Mouse (Mus musculus): ENCODE results near the gene Snrnp27. TPM values are rescaled to one million over a fixed set of nuclear protein-coding genes. Genes with fewer than 3 reads are reported as not detected.

Gene Snrnp27
- polyA plus RNA-seq, 1 experiment from 2014 or later: 105 TPM

- ATAC-seq (replicated peaks; ENCODE audit: low FRiP score, low TSS enrichment, low read depth) (no peak), DNase-seq (ENCODE audit: low spot score) (no peak)
- H3K27me3 ChIP-seq (replicated peaks; ENCODE audit: control insufficient read depth, insufficient read depth, low read length): no peaks in the 10 kb centered on the region
- H3K4me1 ChIP-seq (replicated peaks; ENCODE audit: control insufficient read depth, insufficient read depth, low read length): no peaks in the 10 kb centered on the region
- WGBS: 77% methylated on average over 6 of the region's 6 CpGs
- no peak overlapping the region for H3K27ac ChIP-seq (ENCODE audit: low read depth)
- H3K4me2 ChIP-seq (ENCODE audit: low read length): no peak overlapping the region
- H3K4me3 ChIP-seq (ENCODE audit: low read depth, low read length): no peak overlapping the region
- no peaks in the 10 kb centered on the region for H3K9me3 ChIP-seq (ENCODE audit: control insufficient read depth, low read length)
- no peak overlapping the region for H3K9ac ChIP-seq (ENCODE audit: low read length)
- H3K36me3 ChIP-seq (ENCODE audit: control insufficient read depth, insufficient read depth, low read length): peaks cover 70% of the 10 kb centered on the region
Measured at GRCm38 (mm10) chr6:86697903-86698302, 13.6 kb upstream of the Snrnp27 start.

- no peak overlapping the region for H3K4me2 ChIP-seq (ENCODE audit: low read length)
- H3K36me3 ChIP-seq (ENCODE audit: control insufficient read depth, insufficient read depth, low read length): peaks cover 65% of the 10 kb centered on the region
- DNase-seq (ENCODE audit: low spot score): no peak
- H3K4me1 ChIP-seq (replicated peaks; ENCODE audit: control insufficient read depth, insufficient read depth, low read length): no peaks in the 10 kb centered on the region
- H3K27me3 ChIP-seq (replicated peaks; ENCODE audit: control insufficient read depth, insufficient read depth, low read length): no peaks in the 10 kb centered on the region
- no peak overlapping the region for H3K9ac ChIP-seq (ENCODE audit: low read length)
- no peaks in the 10 kb centered on the region for H3K9me3 ChIP-seq (ENCODE audit: control insufficient read depth, low read length)
- no peak for ATAC-seq (replicated peaks; ENCODE audit: low FRiP score, low TSS enrichment, low read depth)
- 82% methylated on average over 10 of the region's 10 CpGs for WGBS
- H3K27ac ChIP-seq (ENCODE audit: low read depth): no peak overlapping the region
- H3K4me3 ChIP-seq (ENCODE audit: low read depth, low read length): no peak overlapping the region
Measured at GRCm38 (mm10) chr6:86696213-86696612, 11.9 kb upstream of the Snrnp27 start.

DNA sequence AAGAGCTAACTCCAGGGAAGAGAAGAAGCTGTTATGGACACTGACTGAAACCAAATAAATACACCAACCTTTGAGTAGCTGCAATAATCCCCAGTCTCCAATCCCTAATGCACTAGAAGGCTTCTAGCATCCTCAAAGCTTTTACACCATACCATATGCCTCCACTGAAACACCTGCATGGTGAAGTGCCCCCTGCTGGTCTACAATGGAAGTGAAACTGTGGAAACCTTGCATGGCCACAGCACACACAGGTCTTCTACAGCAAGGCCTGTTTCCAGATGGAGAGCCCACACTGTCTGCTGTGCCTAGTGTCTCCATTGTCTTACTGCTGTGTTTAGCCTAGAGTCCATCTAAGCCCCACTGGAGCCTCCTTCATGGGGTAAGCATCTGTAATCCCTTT, 10.1 kb upstream of the Snrnp27 start:
- Histone ChIP-seq H3K9ac (ENCODE audit: low read length) (no peak overlapping the region), H3K4me3 (ENCODE audit: low read depth, low read length) (no peak overlapping the region), H3K4me1 (replicated peaks; ENCODE audit: control insufficient read depth, insufficient read depth, low read length) (no peaks in the 10 kb centered on the region), H3K27ac (ENCODE audit: low read depth) (no peak overlapping the region), H3K36me3 (ENCODE audit: control insufficient read depth, insufficient read depth, low read length) (peaks cover 65% of the 10 kb centered on the region), H3K27me3 (replicated peaks; ENCODE audit: control insufficient read depth, insufficient read depth, low read length) (no peaks in the 10 kb centered on the region), H3K4me2 (ENCODE audit: low read length) (no peak overlapping the region), H3K9me3 (ENCODE audit: control insufficient read depth, low read length) (no peaks in the 10 kb centered on the region)
- ATAC-seq (replicated peaks; ENCODE audit: low FRiP score, low TSS enrichment, low read depth) (no peak), DNase-seq (ENCODE audit: low spot score) (peak; percentile 79)

GRCm38 (mm10) chr6:86689671-86690070, 5.3 kb upstream of the Snrnp27 start:
- no peak for DNase-seq (ENCODE audit: low spot score)
- ATAC-seq (replicated peaks; ENCODE audit: low FRiP score, low TSS enrichment, low read depth): no peak
- WGBS: 96% methylated on average over 3 of the region's 3 CpGs
- Histone ChIP-seq H3K27ac (ENCODE audit: low read depth) (no peak overlapping the region), H3K4me1 (replicated peaks; ENCODE audit: control insufficient read depth, insufficient read depth, low read length) (no peaks in the 10 kb centered on the region), H3K4me2 (ENCODE audit: low read length) (no peak overlapping the region), H3K27me3 (replicated peaks; ENCODE audit: control insufficient read depth, insufficient read depth, low read length) (no peaks in the 10 kb centered on the region), H3K4me3 (ENCODE audit: low read depth, low read length) (no peak overlapping the region), H3K9me3 (ENCODE audit: control insufficient read depth, low read length) (no peaks in the 10 kb centered on the region), H3K36me3 (ENCODE audit: control insufficient read depth, insufficient read depth, low read length) (peaks cover 32% of the 10 kb centered on the region), H3K9ac (ENCODE audit: low read length) (no peak overlapping the region)

GRCm38 (mm10) chr6:86686971-86687370, 2.6 kb upstream of the Snrnp27 start:
- Histone ChIP-seq H3K4me2 (ENCODE audit: low read length) (no peak overlapping the region), H3K36me3 (ENCODE audit: control insufficient read depth, insufficient read depth, low read length) (peaks cover 30% of the 10 kb centered on the region), H3K27ac (ENCODE audit: low read depth) (no peak overlapping the region), H3K4me1 (replicated peaks; ENCODE audit: control insufficient read depth, insufficient read depth, low read length) (peaks cover 7% of the 10 kb centered on the region), H3K27me3 (replicated peaks; ENCODE audit: control insufficient read depth, insufficient read depth, low read length) (no peaks in the 10 kb centered on the region), H3K9ac (ENCODE audit: low read length) (no peak overlapping the region), H3K4me3 (ENCODE audit: low read depth, low read length) (no peak overlapping the region), H3K9me3 (ENCODE audit: control insufficient read depth, low read length) (no peaks in the 10 kb centered on the region)
- no peak for DNase-seq (ENCODE audit: low spot score)
- 89% methylated on average over 1 of the region's 1 CpGs for WGBS
- ATAC-seq (replicated peaks; ENCODE audit: low FRiP score, low TSS enrichment, low read depth): no peak

DNA sequence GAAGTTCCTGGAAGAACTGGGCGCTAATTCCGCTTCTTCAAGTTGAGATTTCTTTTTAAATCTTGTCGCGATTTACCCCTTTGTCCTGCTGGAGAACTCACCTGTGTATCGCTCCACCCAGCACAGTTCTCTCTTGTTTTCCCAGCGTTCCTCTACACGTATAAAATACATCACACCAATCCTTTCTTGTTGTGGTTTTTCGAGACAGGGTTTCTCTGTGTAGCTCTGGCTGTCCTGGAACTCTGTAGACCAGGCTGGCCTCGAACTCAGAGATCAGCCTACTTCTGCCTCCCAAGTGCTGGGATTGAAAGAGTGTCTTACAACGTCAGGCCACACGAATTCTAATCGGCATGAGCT, 311 bp upstream of the Snrnp27 start:
- 39% methylated on average over 12 of the region's 12 CpGs for WGBS
- Histone ChIP-seq H3K27ac (ENCODE audit: low read depth) (peak overlapping the region; percentile 57), H3K27me3 (replicated peaks; ENCODE audit: control insufficient read depth, insufficient read depth, low read length) (no peaks in the 10 kb centered on the region), H3K9me3 (ENCODE audit: control insufficient read depth, low read length) (no peaks in the 10 kb centered on the region), H3K4me2 (ENCODE audit: low read length) (peak overlapping the region; percentile 73), H3K4me3 (ENCODE audit: low read depth, low read length) (peak overlapping the region; percentile 62), H3K9ac (ENCODE audit: low read length) (peak overlapping the region; percentile 71), H3K36me3 (ENCODE audit: control insufficient read depth, insufficient read depth, low read length) (peaks cover 32% of the 10 kb centered on the region), H3K4me1 (replicated peaks; ENCODE audit: control insufficient read depth, insufficient read depth, low read length) (peaks cover 7% of the 10 kb centered on the region)
- no peak for DNase-seq (ENCODE audit: low spot score)
- ATAC-seq (replicated peaks; ENCODE audit: low FRiP score, low TSS enrichment, low read depth): no peak

- no peak for DNase-seq (ENCODE audit: low spot score)
- Histone ChIP-seq H3K4me2 (ENCODE audit: low read length) (no peak overlapping the region), H3K27ac (ENCODE audit: low read depth) (no peak overlapping the region), H3K36me3 (ENCODE audit: control insufficient read depth, insufficient read depth, low read length) (peaks cover 63% of the 10 kb centered on the region), H3K4me3 (ENCODE audit: low read depth, low read length) (no peak overlapping the region), H3K4me1 (replicated peaks; ENCODE audit: control insufficient read depth, insufficient read depth, low read length) (peaks cover 7% of the 10 kb centered on the region), H3K9me3 (ENCODE audit: control insufficient read depth, low read length) (no peaks in the 10 kb centered on the region), H3K27me3 (replicated peaks; ENCODE audit: control insufficient read depth, insufficient read depth, low read length) (no peaks in the 10 kb centered on the region), H3K9ac (ENCODE audit: low read length) (no peak overlapping the region)
- ATAC-seq (replicated peaks; ENCODE audit: low FRiP score, low TSS enrichment, low read depth): no peak
- WGBS: 84% methylated on average over 3 of the region's 3 CpGs
Measured at GRCm38 (mm10) chr6:86681289-86681688, 3.0 kb downstream of the Snrnp27 start.

- H3K4me2 ChIP-seq (ENCODE audit: low read length): no peak overlapping the region
- peaks cover 92% of the 10 kb centered on the region for H3K36me3 ChIP-seq (ENCODE audit: control insufficient read depth, insufficient read depth, low read length)
- H3K4me1 ChIP-seq (replicated peaks; ENCODE audit: control insufficient read depth, insufficient read depth, low read length): peaks cover 3% of the 10 kb centered on the region; the same call in 1 of the 2 replicates
- H3K9ac ChIP-seq (ENCODE audit: low read length): no peak overlapping the region
- ATAC-seq (replicated peaks; ENCODE audit: low FRiP score, low TSS enrichment, low read depth) (no peak), DNase-seq (ENCODE audit: low spot score) (no peak)
- no peaks in the 10 kb centered on the region for H3K9me3 ChIP-seq (ENCODE audit: control insufficient read depth, low read length)
- H3K27ac ChIP-seq (ENCODE audit: low read depth): no peak overlapping the region
- WGBS: 71% methylated on average over 6 of the region's 6 CpGs
- H3K27me3 ChIP-seq (replicated peaks; ENCODE audit: control insufficient read depth, insufficient read depth, low read length): no peaks in the 10 kb centered on the region
- no peak overlapping the region for H3K4me3 ChIP-seq (ENCODE audit: low read depth, low read length)
Measured at GRCm38 (mm10) chr6:86678341-86678740, 6.0 kb downstream of the Snrnp27 start.

DNA sequence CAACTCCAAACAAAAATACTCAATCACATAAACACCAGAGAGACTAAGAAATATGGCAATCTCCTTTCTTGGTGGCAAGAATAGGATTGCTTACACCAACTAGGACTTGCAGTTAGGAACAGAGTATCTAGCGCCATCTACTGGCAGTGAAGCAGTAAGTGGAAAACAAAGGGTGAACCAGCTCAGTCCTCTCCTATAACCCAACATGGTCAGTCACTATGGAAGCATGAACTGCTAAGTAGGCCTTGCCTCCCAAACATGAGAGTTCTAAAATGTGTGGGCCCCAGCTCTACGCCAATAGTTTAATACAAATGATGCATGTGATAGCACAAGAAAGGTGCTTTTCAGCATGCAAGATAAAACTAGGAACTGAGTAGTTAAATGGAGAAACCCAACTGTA, 13.4 kb downstream of the Snrnp27 start:
- Histone ChIP-seq H3K4me2 (ENCODE audit: low read length) (no peak overlapping the region), H3K9ac (ENCODE audit: low read length) (no peak overlapping the region), H3K4me3 (ENCODE audit: low read depth, low read length) (no peak overlapping the region), H3K27me3 (replicated peaks; ENCODE audit: control insufficient read depth, insufficient read depth, low read length) (no peaks in the 10 kb centered on the region), H3K4me1 (replicated peaks; ENCODE audit: control insufficient read depth, insufficient read depth, low read length) (peaks cover 18% of the 10 kb centered on the region), H3K9me3 (ENCODE audit: control insufficient read depth, low read length) (no peaks in the 10 kb centered on the region), H3K36me3 (ENCODE audit: control insufficient read depth, insufficient read depth, low read length) (peaks cover 50% of the 10 kb centered on the region), H3K27ac (ENCODE audit: low read depth) (no peak overlapping the region)
- ATAC-seq (replicated peaks; ENCODE audit: low FRiP score, low TSS enrichment, low read depth): no peak
- DNase-seq (ENCODE audit: low spot score): peak; percentile 60
- WGBS: 22% methylated on average over 2 of the region's 2 CpGs
